Mouse (Mus musculus) left cerebral cortex, adult 2 months (tissue): Measurements from ENCODE around the gene Minos1. TPM values are rescaled to one million over a fixed set of nuclear protein-coding genes. Genes with fewer than 3 reads are reported as not detected.

Source experiments
- DNase-seq, 2 experiments: peaks; one replicate each; pipeline ENCODE4 v3.0.0; 2021 to 2022; ENCODE audit warnings: low spot score in 2 of 2, mixed read lengths in 1 of 2; ENCODE audit errors: extremely low spot score in 1 of 2
- H3K27ac ChIP-seq: fragments of 200-600 bp; 2 replicates; pipeline ENCODE4 v1.8.1; 2022
- H3K4me3 ChIP-seq: fragments of 200-600 bp; 2 replicates; pipeline ENCODE4 v1.8.1; 2022
- CTCF ChIP-seq: fragments of 200-600 bp; IDR thresholded peaks from 2 replicates; pipeline ENCODE4 v1.8.1; 2022; ENCODE audit warnings: antibody characterized with exemption, mild to moderate bottlenecking, moderate library complexity
- intact Hi-C: fragments of 180-260 bp; cut with DNase I; formaldehyde crosslinking; loops from one replicate; pipeline ENCODE4 v1.15.1; 2025
- total RNA-seq, 2 experiments: library from RNA; stranded (reverse); gene quantifications; 2 replicates each; pipeline ENCODE4 v1.2.3; 2021

The Minos1 gene
- total RNA-seq, 2 experiments from 2014 or later = 197 TPM

- intact Hi-C loops = no loop called here
- DNase-seq = no peak
- Histone ChIP-seq H3K4me3 (no peak overlapping the region), H3K27ac (no peak overlapping the region)
- no peak for TF ChIP-seq CTCF
Observed at GRCm38 (mm10) chr4:139166244-139166643, 35.3 kb upstream of the Minos1 start.

GRCm38 (mm10) chr4:139165259-139165658 is 34.3 kb upstream of the Minos1 start:
- no peak for TF ChIP-seq CTCF
- Histone ChIP-seq H3K27ac (no peak overlapping the region), H3K4me3 (no peak overlapping the region)
- DNase-seq = no peak
- intact Hi-C loops = no loop called here

GRCm38 (mm10) chr4:139164082-139164481 is 33.2 kb upstream of the Minos1 start:
- no peak for DNase-seq
- H3K27ac ChIP-seq = no peak overlapping the region
- intact Hi-C loops = no loop called here
- no peak for TF ChIP-seq CTCF
- H3K4me3 ChIP-seq = no peak overlapping the region

- no peak for TF ChIP-seq CTCF
- no peak for DNase-seq
- intact Hi-C loops = no loop called here
- Histone ChIP-seq H3K4me3 (no peak overlapping the region), H3K27ac (no peak overlapping the region)
Observed at GRCm38 (mm10) chr4:139161076-139161475, 30.2 kb upstream of the Minos1 start.

GRCm38 (mm10) chr4:139158350-139158749 is 27.4 kb upstream of the Minos1 start:
- Histone ChIP-seq H3K4me3 (no peak overlapping the region), H3K27ac (no peak overlapping the region)
- TF ChIP-seq CTCF = no peak
- intact Hi-C loops = no loop called here
- DNase-seq = no peak

GRCm38 (mm10) chr4:139156538-139156937 is 25.6 kb upstream of the Minos1 start:
- intact Hi-C loops = no loop called here
- DNase-seq = no peak
- Histone ChIP-seq H3K27ac (no peak overlapping the region), H3K4me3 (no peak overlapping the region)
- TF ChIP-seq CTCF = no peak

GRCm38 (mm10) chr4:139154576-139155307 is 23.8 kb upstream of the Minos1 start:
- Histone ChIP-seq H3K4me3 (no peak overlapping the region), H3K27ac (no peak overlapping the region)
- TF ChIP-seq CTCF = no peak
- intact Hi-C loops = no loop called here
- no peak for DNase-seq

- no peak for DNase-seq
- H3K4me3 ChIP-seq = no peak overlapping the region
- intact Hi-C loops = no loop called here
- no peak overlapping the region for H3K27ac ChIP-seq
- TF ChIP-seq CTCF = peak; percentile 23; the same call in 1 of the 2 replicates
Observed at GRCm38 (mm10) chr4:139151370-139151769, 20.5 kb upstream of the Minos1 start.

GRCm38 (mm10) chr4:139146760-139147159 is 15.8 kb upstream of the Minos1 start:
- no peak for TF ChIP-seq CTCF
- Histone ChIP-seq H3K27ac (no peak overlapping the region), H3K4me3 (no peak overlapping the region)
- intact Hi-C loops = no loop called here
- DNase-seq = peak in 1 of 2 experiments; percentile 37

- H3K4me3 ChIP-seq = no peak overlapping the region
- no peak overlapping the region for H3K27ac ChIP-seq
- intact Hi-C loops = no loop called here
- peak; percentile 26 for TF ChIP-seq CTCF
- no peak for DNase-seq
Observed at GRCm38 (mm10) chr4:139145156-139145555, 14.2 kb upstream of the Minos1 start.

GRCm38 (mm10) chr4:139144577-139144976 is 13.7 kb upstream of the Minos1 start:
- DNase-seq = no peak
- Histone ChIP-seq H3K4me3 (no peak overlapping the region), H3K27ac (no peak overlapping the region)
- intact Hi-C loops = no loop called here
- no peak for TF ChIP-seq CTCF

GRCm38 (mm10) chr4:139142985-139143384 is 12.1 kb upstream of the Minos1 start:
- no peak for DNase-seq
- H3K4me3 ChIP-seq = no peak overlapping the region
- intact Hi-C loops = no loop called here
- TF ChIP-seq CTCF = no peak
- no peak overlapping the region for H3K27ac ChIP-seq

- no peak; the same call in 1 of the 2 replicates for TF ChIP-seq CTCF
- no peak overlapping the region for H3K4me3 ChIP-seq
- no peak for DNase-seq
- no peak overlapping the region for H3K27ac ChIP-seq
- intact Hi-C loops = no loop called here
Observed at GRCm38 (mm10) chr4:139141785-139142184, 10.9 kb upstream of the Minos1 start.
